Mouse (Mus musculus) intestine, postnatal 0 days (tissue): ENCODE measurements around the gene Asic2. TPM values are rescaled to one million over a fixed set of nuclear protein-coding genes. Genes with fewer than 3 reads are reported as not detected.

Experiments
- ATAC-seq: fragments of 200-750 bp; cut with Nextera tagmentation; 2 replicates; pipeline ENCODE4 v1.8.0; 2017; ENCODE audit warnings: mild to moderate bottlenecking, moderate TSS enrichment, moderate library complexity
- H3K27ac ChIP-seq: fragments of 300-500 bp; sonication (generic); 2 replicates; pipeline ENCODE4 v1.5.1; 2014; ENCODE audit warnings: mild to moderate bottlenecking, low read depth, low read length, moderate library complexity
- H3K27me3 ChIP-seq: fragments of 300-500 bp; sonication (generic); replicated peaks from 2 replicates; pipeline ENCODE4 v1.6.1; 2014; ENCODE audit warnings: low read length, mixed read lengths; ENCODE audit not compliant: control insufficient read depth, insufficient read depth
- H3K36me3 ChIP-seq: fragments of 300-500 bp; sonication (generic); 2 replicates; pipeline ENCODE4 v1.6.1; 2014; ENCODE audit warnings: mild to moderate bottlenecking, moderate library complexity; ENCODE audit not compliant: control insufficient read depth, insufficient read depth
- H3K4me1 ChIP-seq: fragments of 300-500 bp; sonication (generic); replicated peaks from 2 replicates; pipeline ENCODE4 v1.6.1; 2014; ENCODE audit warnings: antibody characterized with exemption, low read length, mixed read lengths; ENCODE audit not compliant: control insufficient read depth, insufficient read depth
- H3K4me2 ChIP-seq: fragments of 300-500 bp; sonication (generic); replicated peaks from 2 replicates; pipeline ENCODE4 v1.6.1; 2014; ENCODE audit warnings: low read depth, mild to moderate bottlenecking, moderate library complexity
- H3K4me3 ChIP-seq: fragments of 300-500 bp; sonication (generic); 2 replicates; pipeline ENCODE4 v1.5.1; 2014; ENCODE audit warnings: low read depth, low read length
- H3K9ac ChIP-seq: fragments of 300-500 bp; sonication (generic); 2 replicates; pipeline ENCODE4 v1.6.1; 2014; ENCODE audit warnings: mild to moderate bottlenecking, low read depth, low read length
- H3K9me3 ChIP-seq: fragments of 300-500 bp; sonication (generic); 2 replicates; pipeline ENCODE4 v1.6.1; 2016; ENCODE audit warnings: mixed run types; ENCODE audit not compliant: control insufficient read depth
- CTCF ChIP-seq: sonication (generic); IDR thresholded peaks from 2 replicates; pipeline ENCODE4 v1.5.1; 2016; ENCODE audit warnings: low read depth, mild to moderate bottlenecking, control low read depth, antibody characterized with exemption, moderate library complexity
- WGBS: fragments of 180-500 bp; shearing (Covaris S2); extraction: QIAGEN DNeasy Blood & Tissue Kit; methylation state at CpG from one replicate; pipeline ENCODE4 v1.1.7; 2014; 5-methylcytosine and 5-hydroxymethylcytosine counted together
- polyA plus RNA-seq: library from polyadenylated mRNA; unstranded; fragments of >200 nt; fragmentation: Nextera tagmentation; extraction: Ambion mirVana; gene quantifications from 2 replicates; pipeline ENCODE4 v1.2.1, GENCODE M21; 2015

Gene Asic2
- polyA plus RNA-seq, 1 experiment from 2014 or later: 0.55 TPM

DNA sequence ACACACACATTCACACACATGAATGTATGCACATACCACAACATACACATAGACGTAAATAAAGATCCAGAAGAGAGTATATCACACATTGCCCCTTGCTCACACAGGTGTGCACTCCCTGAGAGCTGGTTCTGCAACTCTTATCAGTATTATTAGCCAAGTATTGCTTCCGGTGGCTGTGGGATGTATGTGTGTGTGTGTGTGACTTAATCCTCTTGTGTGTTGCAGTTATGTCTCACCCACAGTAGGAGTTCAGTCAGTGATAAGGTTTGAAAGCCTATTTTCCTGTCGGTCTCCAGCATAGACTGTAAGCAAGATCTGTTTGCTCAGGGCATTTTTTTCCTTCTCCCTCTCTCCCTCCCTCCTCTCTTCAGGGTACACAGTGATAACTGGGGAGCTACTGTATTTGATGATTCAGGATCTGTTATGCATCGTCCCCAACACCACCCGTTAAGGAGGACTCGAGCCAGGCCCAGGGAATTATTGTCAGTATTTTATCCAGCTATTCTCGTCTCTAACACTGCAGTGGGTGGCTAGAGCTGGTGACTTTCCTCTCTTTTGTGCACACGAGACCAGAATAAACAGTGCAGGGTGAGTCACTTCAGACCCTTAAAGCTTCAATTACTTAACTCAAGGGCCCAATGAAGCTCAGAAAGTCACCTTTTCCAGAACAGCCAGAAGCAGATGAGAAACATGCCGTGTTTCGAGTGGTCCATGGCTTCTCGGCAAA lies 888.0 kb downstream of the Asic2 start:
- H3K4me2 ChIP-seq: no peak overlapping the region
- no peak overlapping the region for H3K27ac ChIP-seq
- no peaks in the 10 kb centered on the region for H3K9me3 ChIP-seq
- no peaks in the 10 kb centered on the region for H3K36me3 ChIP-seq
- 29% methylated on average over 11 of the region's 11 CpGs for WGBS
- H3K27me3 ChIP-seq: no peaks in the 10 kb centered on the region
- H3K4me3 ChIP-seq: no peak overlapping the region
- no peak for TF ChIP-seq CTCF
- ATAC-seq: no peak
- H3K9ac ChIP-seq: no peak overlapping the region
- no peaks in the 10 kb centered on the region for H3K4me1 ChIP-seq

DNA sequence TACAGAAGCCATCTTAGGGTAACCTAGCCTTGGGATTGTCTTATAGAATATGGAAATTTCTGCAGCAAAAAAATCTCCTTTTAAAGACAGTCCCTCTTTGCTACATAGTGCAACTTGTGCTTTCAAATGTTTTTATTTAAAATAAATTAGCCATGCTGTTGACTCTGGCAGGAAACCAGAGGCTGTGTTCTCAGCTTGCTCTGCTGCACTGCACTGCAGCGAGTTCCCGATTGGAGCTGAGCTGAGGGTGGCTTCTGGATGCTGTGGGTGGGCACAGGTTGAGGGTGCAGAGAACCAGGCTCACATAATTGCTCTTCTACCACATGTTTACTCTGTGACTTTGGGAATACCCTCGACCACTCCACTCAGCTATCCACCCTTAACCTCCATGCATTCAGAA lies 889.0 kb downstream of the Asic2 start:
- no peak overlapping the region for H3K4me3 ChIP-seq
- H3K4me2 ChIP-seq: no peak overlapping the region
- no peaks in the 10 kb centered on the region for H3K4me1 ChIP-seq
- WGBS: 45% methylated on average over 3 of the region's 3 CpGs
- no peak overlapping the region for H3K27ac ChIP-seq
- no peak overlapping the region for H3K9ac ChIP-seq
- H3K9me3 ChIP-seq: no peaks in the 10 kb centered on the region
- no peaks in the 10 kb centered on the region for H3K27me3 ChIP-seq
- no peak for ATAC-seq
- H3K36me3 ChIP-seq: no peaks in the 10 kb centered on the region
- no peak for TF ChIP-seq CTCF

DNA sequence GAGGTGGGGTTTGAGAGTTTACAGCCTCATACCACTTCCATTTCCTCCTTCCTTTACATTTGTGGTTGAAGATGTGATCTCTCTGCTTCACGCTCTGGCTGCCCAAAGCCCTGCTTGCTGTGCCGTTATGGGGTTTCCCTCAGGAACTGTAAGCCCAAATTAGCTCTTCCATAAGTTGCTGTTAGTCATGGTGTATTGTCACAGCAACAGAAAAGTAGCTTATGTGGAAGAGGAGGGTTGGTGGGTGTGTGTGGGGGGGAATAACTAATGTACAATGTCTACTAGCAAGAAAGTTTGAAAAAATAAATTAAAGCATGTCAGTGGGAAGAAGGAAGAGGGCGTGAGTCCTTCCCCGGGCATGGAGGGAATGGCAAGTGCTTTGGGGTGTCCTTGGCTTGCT lies 896.4 kb downstream of the Asic2 start:
- no peak overlapping the region for H3K4me2 ChIP-seq
- H3K4me3 ChIP-seq: no peak overlapping the region
- no peak for TF ChIP-seq CTCF
- no peaks in the 10 kb centered on the region for H3K36me3 ChIP-seq
- WGBS: 84% methylated on average over 4 of the region's 4 CpGs
- H3K9me3 ChIP-seq: no peaks in the 10 kb centered on the region
- no peaks in the 10 kb centered on the region for H3K4me1 ChIP-seq
- no peaks in the 10 kb centered on the region for H3K27me3 ChIP-seq
- no peak for ATAC-seq
- no peak overlapping the region for H3K27ac ChIP-seq
- no peak overlapping the region for H3K9ac ChIP-seq

DNA sequence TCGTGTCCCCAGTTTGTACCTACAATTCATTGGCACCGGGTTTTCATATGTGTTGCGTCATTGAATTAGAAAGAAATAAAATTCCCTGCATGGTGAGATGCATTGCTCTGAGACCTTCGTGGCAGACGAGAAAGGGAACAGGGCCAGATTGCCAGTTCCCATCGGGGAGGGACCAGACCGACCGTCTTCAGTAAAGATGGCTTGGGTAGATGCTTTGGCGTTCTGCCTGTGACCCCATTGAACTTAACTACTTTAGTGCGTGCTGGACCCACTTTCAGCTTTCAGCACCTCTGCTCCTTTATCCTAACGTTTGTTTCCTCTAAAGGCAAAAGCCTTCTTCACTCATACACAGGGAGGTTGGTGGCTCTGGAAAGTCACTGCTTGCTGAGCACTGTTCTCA lies 902.9 kb downstream of the Asic2 start:
- Histone ChIP-seq H3K4me2 (no peak overlapping the region), H3K27me3 (no peaks in the 10 kb centered on the region), H3K4me1 (no peaks in the 10 kb centered on the region), H3K9ac (no peak overlapping the region), H3K36me3 (no peaks in the 10 kb centered on the region), H3K4me3 (no peak overlapping the region), H3K27ac (no peak overlapping the region), H3K9me3 (no peaks in the 10 kb centered on the region)
- WGBS: 87% methylated on average over 11 of the region's 11 CpGs
- no peak for ATAC-seq
- TF ChIP-seq CTCF: no peak

DNA sequence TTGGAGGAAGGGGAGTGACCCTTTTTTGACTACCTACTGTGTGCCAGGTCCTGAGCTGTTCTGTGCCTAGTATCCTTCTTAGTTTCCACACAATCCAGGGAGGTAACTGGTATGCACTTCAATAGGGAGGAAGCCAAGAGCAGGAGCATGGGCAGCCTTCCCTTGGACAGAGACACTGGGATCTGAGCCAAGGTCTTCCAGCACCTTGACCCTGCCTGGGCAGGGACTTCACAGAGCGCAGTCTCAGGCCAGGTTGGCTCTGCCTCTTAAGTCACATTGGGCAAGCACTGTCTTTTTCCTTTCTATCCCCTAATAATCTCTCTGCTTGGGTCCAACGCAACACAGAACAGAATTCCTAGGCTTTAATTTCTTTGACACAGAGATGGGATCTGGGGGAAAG lies 904.3 kb downstream of the Asic2 start:
- Histone ChIP-seq H3K27me3 (no peaks in the 10 kb centered on the region), H3K27ac (no peak overlapping the region), H3K9ac (no peak overlapping the region), H3K4me2 (no peak overlapping the region), H3K4me3 (no peak overlapping the region), H3K36me3 (no peaks in the 10 kb centered on the region), H3K4me1 (no peaks in the 10 kb centered on the region), H3K9me3 (no peaks in the 10 kb centered on the region)
- no peak for ATAC-seq
- 82% methylated on average over 2 of the region's 2 CpGs for WGBS
- TF ChIP-seq CTCF: no peak

DNA sequence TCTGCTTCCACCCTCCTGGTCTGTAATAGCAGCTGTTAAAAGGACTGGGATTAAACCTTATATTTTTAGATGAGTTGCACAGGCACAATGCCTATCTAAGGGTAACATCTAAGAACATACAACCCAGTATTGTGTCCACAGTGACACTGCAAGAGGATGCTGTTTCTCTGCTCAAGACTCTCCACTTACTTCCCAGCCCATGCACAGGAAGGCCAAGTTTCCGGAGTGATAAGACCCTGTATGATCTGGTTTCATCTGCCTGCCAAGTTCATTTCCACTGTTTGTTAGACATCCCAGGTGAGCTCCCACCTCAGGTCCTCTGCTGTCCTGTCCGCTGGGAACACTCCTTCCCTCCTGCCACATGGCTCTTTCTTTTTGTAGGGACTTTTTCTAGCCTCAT lies 908.2 kb downstream of the Asic2 start:
- TF ChIP-seq CTCF: no peak
- no peak for ATAC-seq
- 81% methylated on average over 2 of the region's 2 CpGs for WGBS

More for the DNA sequence above, 908.2 kb downstream of the Asic2 start:
- Histone ChIP-seq H3K27ac (no peak overlapping the region), H3K4me3 (no peak overlapping the region), H3K9ac (no peak overlapping the region), H3K4me2 (no peak overlapping the region), H3K4me1 (no peaks in the 10 kb centered on the region), H3K36me3 (no peaks in the 10 kb centered on the region), H3K9me3 (no peaks in the 10 kb centered on the region), H3K27me3 (no peaks in the 10 kb centered on the region)
